ENCODE assay signal across 17 mouse cellular contexts in genomic region chr1:66335724-66336284, GRCm38 (mm10).
DNase-seq lines count a peak whose midpoint lies in the region; ATAC-seq and TF ChIP-seq lines count a peak whose summit lies in the region.
"Had no signal": no experiment of that assay in that cellular context is flagged by ENCODE, and none has a peak within 500 bp of the region (broad histone marks: within the 10 kb centered on the region; RNA-seq: fewer than 3 reads in every experiment).

No protein-coding gene starts in this region.

- H3K9ac ChIP-seq in midbrain, embryonic 12.5 days (replicated peaks): no peak overlapping the region
- no peak overlapping the region for H3K9ac ChIP-seq in forebrain, embryonic 14.5 days (ENCODE audit: low read length)
- H3K9ac ChIP-seq in hindbrain, embryonic 16.5 days (ENCODE audit: low read depth, low read length): no peak overlapping the region
- H3K9ac ChIP-seq: intestine, embryonic 15.5 days had no signal

- WGBS in midbrain, embryonic 12.5 days: 55% methylated on average over 2 of the region's 2 CpGs
- WGBS in midbrain, embryonic 10.5 days: 91% methylated on average over 2 of the region's 2 CpGs
- WGBS in forebrain, embryonic 14.5 days: 77% methylated on average over 2 of the region's 2 CpGs
- 67% methylated on average over 2 of the region's 2 CpGs for WGBS in hindbrain, embryonic 16.5 days
- WGBS in olfactory bulb, adult 2 months: 89% methylated on average over 2 of the region's 2 CpGs

- peak; percentile 79 for ATAC-seq in midbrain, embryonic 12.5 days (ENCODE audit: low FRiP score, low read depth)
- peak; percentile 43; the same call in 1 of the 2 replicates for ATAC-seq in forebrain, embryonic 14.5 days
- ATAC-seq in hindbrain, embryonic 16.5 days: peak; percentile 47; the same call in 1 of the 2 replicates
- ATAC-seq: intestine, embryonic 15.5 days had no signal

- no peak overlapping the region for H3K4me3 ChIP-seq in midbrain, embryonic 12.5 days
- H3K4me3 ChIP-seq in midbrain, embryonic 10.5 days: no peak overlapping the region
- no peak overlapping the region for H3K4me3 ChIP-seq in forebrain, embryonic 14.5 days (ENCODE audit: low read depth, low read length)
- H3K4me3 ChIP-seq in hindbrain, embryonic 16.5 days (ENCODE audit: low read length): no peak overlapping the region
- H3K4me3 ChIP-seq in olfactory bulb, adult 2 months (ENCODE audit: insufficient read depth, low read depth, low read length): no peak overlapping the region
- H3K4me3 ChIP-seq: intestine, embryonic 15.5 days had no signal

- H3K27me3 ChIP-seq in midbrain, embryonic 12.5 days: no peaks in the 10 kb centered on the region
- H3K27me3 ChIP-seq in midbrain, embryonic 10.5 days (ENCODE audit: low read depth, poor library complexity, severe bottlenecking): no peaks in the 10 kb centered on the region
- H3K27me3 ChIP-seq in forebrain, embryonic 14.5 days (replicated peaks; ENCODE audit: control insufficient read depth, insufficient read depth, low read length): no peaks in the 10 kb centered on the region
- H3K27me3 ChIP-seq in hindbrain, embryonic 16.5 days (replicated peaks; ENCODE audit: control insufficient read depth, insufficient read depth, low read length): no peaks in the 10 kb centered on the region
- H3K27me3 ChIP-seq: intestine, embryonic 15.5 days had no signal

- no peak for DNase-seq in midbrain, embryonic 10.5 days (ENCODE audit: low spot score)
- DNase-seq in forebrain, embryonic 14.5 days (ENCODE audit: low spot score): peak; percentile 33
- no peak for DNase-seq in thymus, postnatal 0 days (ENCODE audit: low spot score)
- no peak for DNase-seq in right cerebral cortex, postnatal 25 days
- no peak for DNase-seq in urinary bladder, postnatal 14 days (ENCODE audit: low spot score)
- DNase-seq: cerebellum, postnatal 25 days; heart, postnatal 14 days; layer of hippocampus, postnatal 36 days; liver; lung, adult 18-20 months; lung, postnatal 4 days; thymus, postnatal 14 days had no signal

- H3K9me3 ChIP-seq in midbrain, embryonic 12.5 days: no peaks in the 10 kb centered on the region
- H3K9me3 ChIP-seq in midbrain, embryonic 10.5 days (replicated peaks): no peaks in the 10 kb centered on the region
- no peaks in the 10 kb centered on the region for H3K9me3 ChIP-seq in forebrain, embryonic 14.5 days (replicated peaks; ENCODE audit: control insufficient read depth, low read length)
- no peaks in the 10 kb centered on the region for H3K9me3 ChIP-seq in hindbrain, embryonic 16.5 days (ENCODE audit: control insufficient read depth, low read length)
- H3K9me3 ChIP-seq: intestine, embryonic 15.5 days had no signal

- H3K4me2 ChIP-seq in midbrain, embryonic 12.5 days (replicated peaks): no peak overlapping the region
- H3K4me2 ChIP-seq in forebrain, embryonic 14.5 days (ENCODE audit: low read length): no peak overlapping the region
- no peak overlapping the region for H3K4me2 ChIP-seq in hindbrain, embryonic 16.5 days (ENCODE audit: low read length)
- H3K4me2 ChIP-seq: heart, embryonic 11.5 days; intestine, embryonic 15.5 days had no signal

- H3K36me3 ChIP-seq in midbrain, embryonic 12.5 days: 0 out of 2 replicates have a peak, but pooled peaks cover 3% of the 10 kb centered on the region
- H3K36me3 ChIP-seq in midbrain, embryonic 10.5 days: no peaks in the 10 kb centered on the region
- H3K36me3 ChIP-seq in forebrain, embryonic 14.5 days (ENCODE audit: control insufficient read depth, insufficient read depth, low read length): peaks cover 8% of the 10 kb centered on the region; the same call in 1 of the 2 replicates
- H3K36me3 ChIP-seq in hindbrain, embryonic 16.5 days (ENCODE audit: control insufficient read depth, insufficient read depth, low read length): no peaks in the 10 kb centered on the region; the same call in 1 of the 2 replicates
- H3K36me3 ChIP-seq: intestine, embryonic 15.5 days had no signal

- H3K4me1 ChIP-seq in midbrain, embryonic 12.5 days: peaks cover 21% of the 10 kb centered on the region
- H3K4me1 ChIP-seq in midbrain, embryonic 10.5 days: peaks cover 4% of the 10 kb centered on the region; the same call in 1 of the 2 replicates
- peaks cover 11% of the 10 kb centered on the region; the same call in 1 of the 2 replicates for H3K4me1 ChIP-seq in forebrain, embryonic 14.5 days (ENCODE audit: control insufficient read depth, insufficient read depth, low read length)
- H3K4me1 ChIP-seq in hindbrain, embryonic 16.5 days (ENCODE audit: control insufficient read depth, insufficient read depth, low read depth, low read length): peaks cover 4% of the 10 kb centered on the region
- no peaks in the 10 kb centered on the region for H3K4me1 ChIP-seq in olfactory bulb, adult 2 months (ENCODE audit: control insufficient read depth, insufficient read depth, low read length)
- H3K4me1 ChIP-seq: intestine, embryonic 15.5 days had no signal

- no peak for TF ChIP-seq CTCF in olfactory bulb, adult 2 months (IDR thresholded peaks at IDR 0.05; ENCODE audit: insufficient read depth, low read depth, low read length)

- peak overlapping the region; percentile 20; the same call in 1 of the 2 replicates for H3K27ac ChIP-seq in midbrain, embryonic 12.5 days (replicated peaks)
- no peak overlapping the region for H3K27ac ChIP-seq in midbrain, embryonic 10.5 days (replicated peaks)
- H3K27ac ChIP-seq in forebrain, embryonic 14.5 days (ENCODE audit: low read depth, low read length): no peak overlapping the region
- no peak overlapping the region for H3K27ac ChIP-seq in hindbrain, embryonic 16.5 days (ENCODE audit: low read depth, low read length)
- H3K27ac ChIP-seq in olfactory bulb, adult 2 months (ENCODE audit: insufficient read depth, low read depth, low read length): 0 out of 2 replicates have a peak overlapping the region, but pooled peaks have one; percentile 21
- H3K27ac ChIP-seq: intestine, embryonic 15.5 days had no signal

- TF ChIP-seq POLR2A in olfactory bulb, adult 2 months (IDR thresholded peaks at IDR 0.05; ENCODE audit: insufficient read depth, low read depth, low read length): no peak

Comparison
In these comparisons a context has a peak if more than half of its experiments do, and no peak if none do; other contexts are left out.
1. H3K27ac ChIP-seq: peak in midbrain, embryonic 12.5 days (single experiment) and olfactory bulb, adult 2 months (single experiment); none in midbrain, embryonic 10.5 days (single experiment), forebrain, embryonic 14.5 days (single experiment) and hindbrain, embryonic 16.5 days (single experiment).
2. Peak in every context shown above with its lines, with median percentiles within 50 percentile points of each other: ATAC-seq.